Mouse (Mus musculus) liver, embryonic 12.5 days (tissue): ENCODE results near the gene Ccdc106. TPM values are rescaled to one million over a fixed set of nuclear protein-coding genes. Genes with fewer than 3 reads are reported as not detected.
A peak's percentile ranks its signal among the peaks of the same experiment; 100 is the strongest.

ENCODE experiments used
- ATAC-seq: fragments of 200-750 bp; cut with Nextera tagmentation; 2 replicates; pipeline ENCODE4 v1.8.0; 2017; ENCODE audit warnings: moderate number of reproducible peaks, mild to moderate bottlenecking, moderate library complexity
- H3K27ac ChIP-seq: fragments of 300-500 bp; sonication (generic); 2 replicates; pipeline ENCODE4 v1.5.1; 2016; ENCODE audit warnings: mild to moderate bottlenecking
- H3K27me3 ChIP-seq: fragments of 300-500 bp; sonication (generic); replicated peaks from 2 replicates; pipeline ENCODE4 v1.6.1; 2016; ENCODE audit warnings: mild to moderate bottlenecking, moderate library complexity
- H3K36me3 ChIP-seq: fragments of 300-500 bp; sonication (generic); 2 replicates; pipeline ENCODE4 v1.6.1; 2016; ENCODE audit warnings: mild to moderate bottlenecking, moderate library complexity
- H3K4me1 ChIP-seq: fragments of 300-500 bp; sonication (generic); 2 replicates; pipeline ENCODE4 v1.6.1; 2016
- H3K4me2 ChIP-seq: fragments of 300-500 bp; sonication (generic); 2 replicates; pipeline ENCODE4 v1.6.1; 2016; ENCODE audit warnings: mild to moderate bottlenecking, moderate library complexity
- H3K4me3 ChIP-seq: fragments of 300-500 bp; sonication (generic); 2 replicates; pipeline ENCODE4 v1.5.1; 2016; ENCODE audit warnings: mild to moderate bottlenecking, moderate library complexity
- H3K9ac ChIP-seq: fragments of 300-500 bp; sonication (generic); 2 replicates; pipeline ENCODE4 v1.6.1; 2016; ENCODE audit warnings: mild to moderate bottlenecking, moderate library complexity
- H3K9me3 ChIP-seq: fragments of 300-500 bp; sonication (generic); replicated peaks from 2 replicates; pipeline ENCODE4 v1.6.1; 2016; ENCODE audit warnings: mild to moderate bottlenecking, moderate library complexity
- WGBS: fragments of 180-500 bp; shearing (Covaris S2); methylation state at CpG from one replicate; pipeline ENCODE4 v1.1.7; 2016; ENCODE audit not compliant: insufficient replicate concordance; 5-methylcytosine and 5-hydroxymethylcytosine counted together
- polyA plus RNA-seq: library from polyadenylated mRNA; unstranded; fragments of >200 nt; fragmentation: Nextera tagmentation; extraction: Ambion mirVana; gene quantifications from 2 replicates; pipeline ENCODE4 v1.2.1, GENCODE M21; 2016

The Ccdc106 gene
- polyA plus RNA-seq, 1 experiment from 2014 or later, result 2.2 TPM

DNA sequence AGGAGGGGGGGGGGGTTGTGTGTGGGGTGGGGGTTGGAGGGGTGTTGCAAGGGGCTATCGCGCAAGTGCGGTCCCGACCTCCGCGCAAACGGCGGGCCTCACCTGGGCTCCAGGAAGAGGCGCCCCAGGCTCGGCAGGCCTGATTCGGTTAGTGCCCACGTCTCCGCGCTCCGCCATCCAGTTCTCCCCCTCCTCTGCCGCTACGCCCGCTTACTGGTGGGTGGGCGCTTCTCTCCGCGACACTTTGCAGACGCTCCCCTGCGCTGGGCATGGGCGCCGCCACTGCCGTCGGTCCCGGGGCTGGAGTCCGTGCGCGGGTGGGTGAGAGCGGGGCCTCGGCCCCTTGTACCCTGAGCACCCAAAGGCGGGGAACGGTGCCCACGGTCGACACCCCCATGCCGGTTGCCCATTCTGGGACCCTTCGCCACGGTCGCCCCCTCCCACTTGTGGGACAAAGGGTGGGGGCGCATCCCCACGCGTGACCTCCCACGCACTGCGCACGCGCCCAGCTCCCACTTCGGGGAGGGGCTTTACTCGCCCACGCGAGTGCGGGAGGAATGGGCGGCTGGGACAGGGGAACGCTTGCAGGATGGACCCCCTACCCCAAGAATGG lies 36.4 kb downstream of the Ccdc106 start:
- Histone ChIP-seq H3K27ac (no peak overlapping the region), H3K9me3 (no peaks in the 10 kb centered on the region), H3K27me3 (peaks cover 78% of the 10 kb centered on the region), H3K4me2 (peak overlapping the region; percentile 57), H3K36me3 (no peaks in the 10 kb centered on the region), H3K9ac (peak overlapping the region; percentile 47), H3K4me1 (peaks cover 29% of the 10 kb centered on the region), H3K4me3 (peak overlapping the region; percentile 38)
- WGBS, result 5% methylated on average over 54 of the region's 55 CpGs
- ATAC-seq, result no peak

DNA sequence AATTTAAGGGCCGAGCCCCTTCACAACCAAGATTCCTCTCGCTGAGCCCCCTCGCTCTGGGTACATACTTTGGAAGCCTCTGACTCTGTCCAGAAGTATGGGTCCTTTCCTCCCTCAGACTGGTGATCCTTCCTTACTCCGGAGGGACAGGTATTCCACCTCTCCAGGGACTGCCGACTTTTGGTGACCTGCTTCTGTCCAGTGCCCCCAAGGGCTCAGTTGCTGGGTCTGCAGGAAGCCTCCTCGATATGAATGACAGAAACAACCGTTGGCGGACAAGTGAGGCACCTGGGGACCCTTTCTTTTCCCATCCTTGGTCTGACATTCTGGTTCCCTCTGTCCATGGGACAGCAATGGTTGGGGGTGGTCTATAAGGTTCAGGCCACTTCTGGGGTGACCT lies 37.0 kb downstream of the Ccdc106 start:
- Histone ChIP-seq H3K9me3 (no peaks in the 10 kb centered on the region), H3K27me3 (peaks cover 72% of the 10 kb centered on the region), H3K9ac (no peak overlapping the region; the same call in 1 of the 2 replicates), H3K4me3 (peak overlapping the region; percentile 38; the same call in 1 of the 2 replicates), H3K4me1 (peaks cover 23% of the 10 kb centered on the region), H3K36me3 (no peaks in the 10 kb centered on the region), H3K4me2 (peak overlapping the region; percentile 57; the same call in 1 of the 2 replicates), H3K27ac (no peak overlapping the region)
- 27% methylated on average over 8 of the region's 8 CpGs for WGBS
- no peak for ATAC-seq

DNA sequence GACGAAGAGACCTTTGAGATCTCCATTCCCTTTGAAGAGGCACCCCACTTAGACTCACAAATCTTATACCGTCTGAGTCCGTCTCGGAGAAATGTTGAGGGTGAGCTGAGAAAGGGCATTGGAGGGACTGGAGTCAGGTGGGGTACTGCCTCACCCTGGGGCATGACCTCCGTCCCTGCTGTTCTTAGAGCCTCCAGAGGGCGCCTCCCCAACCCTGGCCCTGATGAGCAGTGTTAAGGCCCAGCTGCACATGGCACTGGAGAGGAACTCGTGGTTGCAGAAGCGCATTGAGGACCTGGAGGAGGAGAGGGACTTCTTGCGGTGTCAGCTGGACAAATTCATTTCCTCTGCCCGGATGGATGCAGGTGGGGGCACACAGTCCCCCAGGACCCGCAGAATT lies 37.5 kb downstream of the Ccdc106 start:
- ATAC-seq, result no peak
- 24% methylated on average over 11 of the region's 11 CpGs for WGBS
- Histone ChIP-seq H3K36me3 (no peaks in the 10 kb centered on the region), H3K27ac (no peak overlapping the region), H3K4me3 (no peak overlapping the region), H3K9me3 (no peaks in the 10 kb centered on the region), H3K9ac (no peak overlapping the region), H3K4me1 (peaks cover 18% of the 10 kb centered on the region), H3K27me3 (peaks cover 68% of the 10 kb centered on the region), H3K4me2 (no peak overlapping the region)

DNA sequence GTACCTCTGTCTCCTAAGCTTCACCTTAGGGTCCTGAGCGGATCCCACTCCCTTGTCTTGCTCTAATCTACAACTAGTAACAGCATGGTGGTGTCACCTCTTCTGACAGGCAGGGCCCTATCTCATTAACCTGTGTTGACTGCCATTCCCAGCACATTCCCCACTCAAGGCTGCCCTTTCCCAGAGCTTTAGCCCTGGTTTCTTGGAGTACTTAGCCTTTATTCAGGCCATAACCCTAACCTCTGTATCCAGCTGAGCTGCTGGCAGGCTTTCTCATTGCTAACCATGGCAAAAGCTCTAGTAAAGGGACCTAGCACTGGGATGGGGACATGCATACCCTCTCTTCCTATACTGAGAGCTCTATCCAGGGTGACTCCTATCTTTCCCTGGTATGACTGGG lies 38.3 kb downstream of the Ccdc106 start:
- Histone ChIP-seq H3K9me3 (no peaks in the 10 kb centered on the region), H3K27me3 (peaks cover 60% of the 10 kb centered on the region), H3K36me3 (no peaks in the 10 kb centered on the region), H3K9ac (no peak overlapping the region), H3K27ac (no peak overlapping the region), H3K4me2 (no peak overlapping the region), H3K4me1 (peaks cover 22% of the 10 kb centered on the region), H3K4me3 (no peak overlapping the region)
- WGBS, result 62% methylated on average over 1 of the region's 1 CpGs
- no peak for ATAC-seq

DNA sequence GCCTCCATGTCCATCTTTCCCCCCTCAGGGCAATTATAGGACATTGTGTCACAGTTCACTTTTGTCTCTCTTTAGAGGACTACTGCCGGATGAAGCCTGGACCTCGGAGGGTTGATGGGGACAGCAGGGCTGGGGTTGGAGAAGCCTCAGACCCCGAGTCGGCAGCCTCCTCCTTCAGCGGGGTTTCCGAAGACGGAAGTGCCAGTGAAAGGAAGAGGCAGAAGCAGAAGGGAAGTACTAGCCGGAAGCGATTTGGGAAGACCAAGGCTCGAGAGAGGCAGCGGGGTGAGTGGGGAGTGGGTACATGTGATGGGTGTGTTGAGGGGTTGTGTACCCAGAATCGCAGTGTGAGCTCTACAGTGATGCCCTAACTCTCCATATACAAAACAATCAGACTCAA lies 39.1 kb downstream of the Ccdc106 start:
- Histone ChIP-seq H3K9ac (no peak overlapping the region), H3K4me3 (no peak overlapping the region), H3K36me3 (peaks cover 5% of the 10 kb centered on the region), H3K9me3 (no peaks in the 10 kb centered on the region), H3K4me1 (peaks cover 30% of the 10 kb centered on the region), H3K4me2 (peak overlapping the region; percentile 96), H3K27me3 (peaks cover 52% of the 10 kb centered on the region), H3K27ac (no peak overlapping the region)
- ATAC-seq, result no peak
- 82% methylated on average over 12 of the region's 12 CpGs for WGBS

DNA sequence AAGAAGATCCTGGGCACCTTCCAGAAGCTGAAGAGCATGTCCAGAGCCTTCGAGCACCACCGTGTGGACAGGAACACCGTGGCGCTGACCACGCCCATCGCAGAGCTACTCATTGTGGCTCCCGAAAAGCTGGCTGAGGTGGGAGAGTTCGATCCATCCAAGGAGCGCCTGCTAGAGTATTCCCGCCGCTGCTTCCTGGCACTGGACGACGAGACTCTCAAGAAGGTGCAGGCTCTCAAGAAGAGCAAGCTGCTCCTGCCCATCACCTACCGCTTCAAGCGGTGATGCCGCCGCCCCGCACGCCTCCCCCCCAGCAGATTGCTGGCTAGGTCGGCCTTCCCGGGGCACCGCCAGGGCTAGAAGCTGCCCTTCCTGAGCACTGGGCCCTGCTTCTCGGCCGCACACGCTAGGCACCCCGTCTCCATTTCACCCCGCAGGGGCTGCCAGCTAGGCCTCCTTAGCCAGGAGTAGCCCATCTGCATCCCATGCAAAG lies 39.9 kb downstream of the Ccdc106 start:
- ATAC-seq, result peak; percentile 16
- H3K4me3 ChIP-seq, result peak overlapping the region; percentile 77
- H3K4me1 ChIP-seq, result peaks cover 37% of the 10 kb centered on the region
- WGBS, result 1% methylated on average over 24 of the region's 27 CpGs
- H3K36me3 ChIP-seq, result peaks cover 11% of the 10 kb centered on the region
- peak overlapping the region; percentile 94 for H3K9ac ChIP-seq
- H3K9me3 ChIP-seq, result no peaks in the 10 kb centered on the region
- H3K4me2 ChIP-seq, result peak overlapping the region; percentile 96
- peak overlapping the region; percentile 99 for H3K27ac ChIP-seq
- H3K27me3 ChIP-seq, result peaks cover 43% of the 10 kb centered on the region

DNA sequence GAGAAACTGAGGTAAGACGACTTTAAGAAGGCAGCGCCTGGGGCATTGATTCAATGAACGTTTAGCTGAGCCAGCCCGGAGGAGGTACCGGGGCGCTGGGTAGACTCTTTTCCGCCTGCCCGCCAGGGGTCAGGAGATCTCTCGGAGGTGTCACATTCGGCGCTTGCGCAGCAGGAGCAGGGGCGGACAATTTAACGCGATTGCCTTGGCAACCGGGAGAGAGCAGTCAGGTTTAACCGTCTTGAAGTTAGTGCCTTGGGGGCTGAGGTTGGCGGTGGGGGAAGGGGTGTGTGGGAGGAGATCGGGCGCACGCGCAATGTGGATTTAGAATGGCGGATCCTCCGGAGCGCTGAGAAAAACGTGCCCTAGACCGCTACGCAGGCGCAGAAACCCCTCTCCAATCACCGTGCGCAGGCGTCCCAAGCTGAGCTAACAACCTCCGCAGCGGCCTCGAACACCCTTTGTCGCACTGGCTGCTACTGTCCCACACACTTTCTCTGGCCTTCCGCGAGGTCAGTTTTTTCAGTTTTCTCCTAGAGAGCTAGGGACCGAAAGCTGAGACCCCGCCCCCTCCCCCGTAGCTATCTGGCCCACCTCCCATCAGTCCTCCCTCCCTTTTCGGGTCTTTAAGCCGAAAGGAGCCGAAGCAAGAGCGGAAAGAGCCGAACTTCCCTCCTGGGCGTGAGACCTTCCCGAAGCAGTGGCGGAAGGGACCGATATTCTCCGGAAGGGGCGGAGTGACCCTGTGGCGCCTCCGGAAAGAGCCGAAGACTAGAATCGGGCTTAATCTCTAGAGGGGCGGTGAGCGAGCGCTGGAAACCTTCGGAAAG lies 40.8 kb downstream of the Ccdc106 start:
- Histone ChIP-seq H3K36me3 (peaks cover 20% of the 10 kb centered on the region), H3K27ac (peak overlapping the region; percentile 99), H3K4me3 (peak overlapping the region; percentile 77), H3K9ac (peak overlapping the region; percentile 94), H3K4me1 (peaks cover 46% of the 10 kb centered on the region), H3K4me2 (peak overlapping the region; percentile 96), H3K27me3 (peaks cover 34% of the 10 kb centered on the region), H3K9me3 (no peaks in the 10 kb centered on the region)
- WGBS, result 0% methylated on average over 60 of the region's 60 CpGs
- ATAC-seq, result peak; percentile 85

DNA sequence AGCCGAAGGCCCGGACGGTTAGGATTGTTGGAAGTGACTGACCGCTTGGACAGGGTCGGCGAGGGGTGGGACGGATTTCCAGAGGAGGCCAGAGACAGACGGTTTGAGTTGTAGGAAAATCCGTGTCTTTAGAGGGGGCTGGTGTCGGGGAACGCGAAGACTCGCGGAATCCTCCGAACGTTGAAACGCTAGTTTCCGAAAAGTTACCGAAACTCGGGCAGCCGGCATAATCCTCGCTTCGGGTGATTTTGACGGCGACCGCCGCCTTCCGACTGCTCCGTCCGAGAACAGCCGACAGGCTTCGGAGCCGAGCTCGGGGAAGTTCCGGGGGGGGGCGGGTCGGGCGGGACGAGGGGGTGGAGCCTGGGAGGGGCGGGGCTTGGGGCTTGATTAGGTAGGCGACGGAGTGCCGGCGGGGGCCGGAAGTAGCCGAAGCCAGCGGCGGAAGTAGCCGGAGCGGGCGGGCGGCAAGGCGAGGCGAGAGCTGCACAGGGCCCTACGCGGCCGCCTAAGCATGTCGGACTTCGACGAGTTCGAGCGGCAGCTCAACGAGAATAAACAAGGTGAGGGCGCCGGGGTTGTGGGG lies 41.5 kb downstream of the Ccdc106 start, which contains the start of gene U2af2:
Gene U2af2 (plus strand): TSS at position 370 of the 586 bp plus-strand sequence.
- Histone ChIP-seq H3K27ac (peak within 1 kb of the TSS; percentile 99), H3K36me3 (peaks cover 27% of the 10 kb centered on the region), H3K27me3 (peaks cover 27% of the 10 kb centered on the region), H3K4me1 (peaks cover 53% of the 10 kb centered on the region), H3K9me3 (no peaks in the 10 kb centered on the region), H3K9ac (peak within 1 kb of the TSS; percentile 94), H3K4me3 (peak within 1 kb of the TSS; percentile 77), H3K4me2 (peak within 1 kb of the TSS; percentile 96)
- ATAC-seq, result peak; percentile 78
- WGBS, result under 1% methylated on average over 56 of the region's 65 CpGs

DNA sequence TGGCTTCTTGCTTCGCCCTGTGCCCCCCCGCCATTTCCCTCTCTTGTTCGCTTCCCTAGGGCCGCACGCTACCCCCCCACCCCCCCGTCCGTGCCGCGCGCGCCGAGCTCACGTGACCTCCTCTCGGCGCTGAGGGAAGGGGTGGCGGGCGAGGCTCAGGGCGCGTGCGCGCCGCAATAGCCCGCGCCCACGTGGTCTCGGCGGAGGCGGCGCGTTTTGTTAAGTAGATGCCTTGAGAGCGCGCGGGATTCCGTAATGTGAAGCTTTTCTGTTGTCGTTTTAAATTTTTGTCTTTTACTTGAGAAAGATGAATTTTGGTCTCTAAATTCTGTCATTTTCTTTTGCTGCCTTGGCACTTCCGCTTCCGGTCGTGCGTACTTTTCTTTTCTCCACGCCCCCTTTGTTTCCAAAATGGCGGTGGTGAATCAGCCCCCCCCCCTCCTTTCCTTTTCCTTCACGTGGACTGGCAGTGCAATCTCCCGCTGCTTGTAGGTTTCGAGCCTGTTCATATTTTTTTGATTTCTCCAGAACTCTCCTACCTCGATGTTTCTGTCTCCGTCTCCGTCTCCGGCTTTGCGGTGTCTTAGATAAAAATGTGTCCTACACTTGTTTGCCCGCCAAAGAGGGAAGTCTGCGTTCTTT lies 42.1 kb downstream of the Ccdc106 start:
- peaks cover 59% of the 10 kb centered on the region for H3K4me1 ChIP-seq

DNA sequence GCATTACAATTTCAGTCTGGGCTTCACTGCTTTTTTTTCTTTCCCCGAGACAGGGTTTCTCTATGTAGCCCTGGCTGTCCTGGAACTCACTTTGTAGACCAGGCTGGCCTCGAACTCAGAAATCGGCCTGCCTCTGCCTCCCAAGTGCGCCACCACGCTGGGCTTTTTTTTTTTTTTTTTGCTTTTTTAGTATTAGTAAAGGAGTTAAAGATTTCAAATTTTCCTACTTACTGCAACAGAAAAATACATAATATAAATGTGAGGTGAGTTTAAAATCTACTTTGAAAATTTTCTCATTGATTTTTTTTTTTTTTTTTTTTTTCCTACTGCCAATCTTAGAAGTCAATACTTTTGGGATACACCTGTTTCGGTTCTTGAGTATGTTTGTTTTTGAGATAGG lies 44.5 kb downstream of the Ccdc106 start:
- peaks cover 61% of the 10 kb centered on the region for H3K4me1 ChIP-seq
- 81% methylated on average over 6 of the region's 6 CpGs for WGBS

More for the DNA sequence above, 42.1 kb downstream of the Ccdc106 start:
- peaks cover 21% of the 10 kb centered on the region for H3K27me3 ChIP-seq
- peak overlapping the region; percentile 77 for H3K4me3 ChIP-seq
- ATAC-seq, result peak; percentile 62
- WGBS, result under 1% methylated on average over 51 of the region's 51 CpGs
- peak overlapping the region; percentile 94 for H3K9ac ChIP-seq
- H3K9me3 ChIP-seq, result no peaks in the 10 kb centered on the region
- peaks cover 33% of the 10 kb centered on the region for H3K36me3 ChIP-seq
- H3K4me2 ChIP-seq, result peak overlapping the region; percentile 96
- peak overlapping the region; percentile 99 for H3K27ac ChIP-seq

DNA sequence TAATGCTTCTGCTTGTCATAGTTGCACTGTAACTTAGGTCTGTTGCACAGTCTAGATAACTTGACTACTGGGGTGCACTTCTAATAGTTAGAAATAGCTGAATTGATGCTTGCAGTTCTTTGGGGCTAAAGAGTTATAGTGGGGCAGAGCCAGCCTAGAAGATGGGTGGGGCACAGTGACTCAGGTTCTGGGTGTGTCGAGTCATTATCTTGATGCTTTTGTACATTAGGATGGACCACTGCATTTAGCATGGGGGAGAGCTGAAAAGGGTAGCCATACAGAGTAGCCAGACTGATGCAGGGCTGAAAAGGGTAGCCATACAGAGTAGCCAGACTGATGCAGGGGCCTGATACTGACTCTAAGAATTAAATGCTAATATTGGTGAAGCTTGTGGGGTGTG lies 53.2 kb downstream of the Ccdc106 start:
- no peaks in the 10 kb centered on the region for H3K27me3 ChIP-seq
- H3K9me3 ChIP-seq, result no peaks in the 10 kb centered on the region
- ATAC-seq, result peak; percentile 81
- peak overlapping the region; percentile 24 for H3K4me3 ChIP-seq
- peaks cover 80% of the 10 kb centered on the region for H3K4me1 ChIP-seq
- H3K9ac ChIP-seq, result peak overlapping the region; percentile 40
- H3K27ac ChIP-seq, result peak overlapping the region; percentile 85
- peak overlapping the region; percentile 59 for H3K4me2 ChIP-seq
- WGBS, result 15% methylated on average over 1 of the region's 1 CpGs
- H3K36me3 ChIP-seq, result peaks cover 99% of the 10 kb centered on the region

More for the DNA sequence above, 44.5 kb downstream of the Ccdc106 start:
- no peak for ATAC-seq
- Histone ChIP-seq H3K4me3 (peak overlapping the region; percentile 77; the same call in 1 of the 2 replicates), H3K36me3 (peaks cover 57% of the 10 kb centered on the region), H3K9ac (0 out of 2 replicates have a peak overlapping the region, but pooled peaks have one; percentile 94), H3K27me3 (no peaks in the 10 kb centered on the region), H3K27ac (no peak overlapping the region), H3K9me3 (no peaks in the 10 kb centered on the region), H3K4me2 (peak overlapping the region; percentile 96)
